19 mouse cellular contexts compared by ENCODE assay signal in the genomic region with DNA sequence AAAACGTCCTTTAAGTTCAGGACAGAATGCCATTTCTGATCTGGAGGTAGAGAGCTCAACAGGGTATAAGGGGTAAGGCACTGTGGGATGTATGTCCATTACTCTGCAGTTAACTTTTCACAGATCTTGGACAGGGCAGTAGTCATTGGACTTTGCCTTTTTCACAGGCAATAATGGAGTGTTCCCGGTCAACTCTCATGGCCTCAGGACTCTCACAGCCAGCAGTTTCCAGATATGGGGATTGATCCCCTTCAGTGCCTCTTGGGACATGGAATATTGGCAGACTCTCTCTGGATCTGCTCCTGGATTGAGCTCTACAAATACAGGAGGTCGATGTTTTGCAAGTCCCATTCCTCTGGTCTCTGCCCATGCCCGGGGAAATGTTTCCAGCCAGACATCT. TPM values are rescaled to one million over a fixed set of nuclear protein-coding genes. Genes with fewer than 3 reads are reported as not detected.
DNase-seq lines count a peak whose midpoint lies in the region; ATAC-seq and TF ChIP-seq lines count a peak whose summit lies in the region.
"Had no signal": no experiment of that assay in that cellular context is flagged by ENCODE, and none has a peak within 500 bp of the region (broad histone marks: within the 10 kb centered on the region; RNA-seq: fewer than 3 reads in every experiment).

No protein-coding gene starts in this region.

- WGBS in kidney, embryonic 14.5 days, result 77% methylated on average over 4 of the region's 4 CpGs
- WGBS in liver, postnatal 0 days (ENCODE audit: insufficient replicate concordance), result 54% methylated on average over 4 of the region's 4 CpGs
- WGBS in liver, embryonic 11.5 days, result 68% methylated on average over 4 of the region's 4 CpGs

- no peak overlapping the region for H3K9ac ChIP-seq in kidney, embryonic 14.5 days (ENCODE audit: low read depth, low read length)
- H3K9ac ChIP-seq in liver, postnatal 0 days (replicated peaks), result no peak overlapping the region
- H3K9ac ChIP-seq in liver, embryonic 11.5 days (ENCODE audit: low read depth, low read length), result no peak overlapping the region
- H3K9ac ChIP-seq: forebrain, embryonic 15.5 days; heart, embryonic 15.5 days; hindbrain, embryonic 13.5 days had no signal

- H3K27ac ChIP-seq in kidney, embryonic 14.5 days (ENCODE audit: low read depth, low read length), result no peak overlapping the region
- H3K27ac ChIP-seq in liver, postnatal 0 days (ENCODE audit: low read depth), result peak overlapping the region; percentile 75
- H3K27ac ChIP-seq in liver, embryonic 11.5 days (ENCODE audit: low read depth, low read length), result no peak overlapping the region
- H3K27ac ChIP-seq: embryonic facial prominence, embryonic 10.5 days; forebrain, embryonic 15.5 days; heart, embryonic 15.5 days; hindbrain, embryonic 13.5 days had no signal

- TF ChIP-seq EP300 in liver, postnatal 0 days (IDR thresholded peaks at IDR 0.05; ENCODE audit: low read depth), result peak; percentile 22; the same call in 1 of the 2 replicates

- H3K4me3 ChIP-seq in kidney, embryonic 14.5 days (ENCODE audit: low read length), result no peak overlapping the region
- H3K4me3 ChIP-seq in liver, postnatal 0 days (ENCODE audit: low read depth, low read length), result no peak overlapping the region
- H3K4me3 ChIP-seq in liver, embryonic 11.5 days (ENCODE audit: low read depth, low read length), result no peak overlapping the region
- H3K4me3 ChIP-seq: embryonic facial prominence, embryonic 10.5 days; forebrain, embryonic 15.5 days; heart, embryonic 15.5 days; hindbrain, embryonic 13.5 days had no signal

- H3K4me2 ChIP-seq in kidney, embryonic 14.5 days (replicated peaks; ENCODE audit: low read depth, low read length), result no peak overlapping the region
- no peak overlapping the region for H3K4me2 ChIP-seq in liver, postnatal 0 days (ENCODE audit: low read depth, low read length)
- no peak overlapping the region for H3K4me2 ChIP-seq in liver, embryonic 11.5 days
- H3K4me2 ChIP-seq: forebrain, embryonic 15.5 days; heart, embryonic 11.5 days; heart, embryonic 15.5 days; hindbrain, embryonic 13.5 days had no signal

- no peaks in the 10 kb centered on the region for H3K4me1 ChIP-seq in kidney, embryonic 14.5 days (ENCODE audit: control insufficient read depth, insufficient read depth, low read length)
- peaks cover 41% of the 10 kb centered on the region for H3K4me1 ChIP-seq in liver, postnatal 0 days (ENCODE audit: insufficient read depth)
- H3K4me1 ChIP-seq in liver, embryonic 11.5 days (replicated peaks; ENCODE audit: control insufficient read depth, insufficient read depth, low read length), result no peaks in the 10 kb centered on the region
- H3K4me1 ChIP-seq: embryonic facial prominence, embryonic 10.5 days; forebrain, embryonic 15.5 days; hindbrain, embryonic 13.5 days had no signal

- DNase-seq in kidney, adult 11 months, result peak; percentile 54
- peak; percentile 74 for DNase-seq in kidney, adult 9 months
- DNase-seq in kidney, postnatal 10 days, result no peak
- peak; percentile 33 for DNase-seq in liver, postnatal 0 days
- DNase-seq in liver, embryonic 11.5 days (ENCODE audit: low spot score), result no peak
- DNase-seq in lung, adult 18-20 months, result no peak
- DNase-seq: adrenal gland, adult 8-10 months; adrenal gland, postnatal 36 days; cerebellum, adult 2 months; cerebellum, postnatal 10 days; gastrocnemius, postnatal 36 days; heart, adult 18-20 months; heart, postnatal 14 days had no signal

- ATAC-seq in kidney, embryonic 14.5 days (ENCODE audit: low FRiP score, low TSS enrichment), result no peak
- peak; percentile 87 for ATAC-seq in liver, postnatal 0 days
- ATAC-seq in liver, embryonic 11.5 days (replicated peaks; ENCODE audit: low FRiP score), result no peak
- ATAC-seq: forebrain, embryonic 15.5 days had no signal

- no peak for TF ChIP-seq CTCF in liver, postnatal 0 days (IDR thresholded peaks at IDR 0.05; ENCODE audit: low read depth)

- H3K27me3 ChIP-seq in kidney, embryonic 14.5 days (ENCODE audit: control insufficient read depth, insufficient read depth, low read length), result no peaks in the 10 kb centered on the region
- H3K27me3 ChIP-seq in liver, postnatal 0 days (ENCODE audit: insufficient read depth, low read length), result no peaks in the 10 kb centered on the region
- no peaks in the 10 kb centered on the region for H3K27me3 ChIP-seq in liver, embryonic 11.5 days (replicated peaks; ENCODE audit: control insufficient read depth, insufficient read depth, low read length)
- H3K27me3 ChIP-seq: forebrain, embryonic 15.5 days; heart, embryonic 15.5 days; hindbrain, embryonic 13.5 days had no signal

- no peaks in the 10 kb centered on the region for H3K36me3 ChIP-seq in kidney, embryonic 14.5 days (ENCODE audit: control insufficient read depth, insufficient read depth, low read length)
- no peaks in the 10 kb centered on the region for H3K36me3 ChIP-seq in liver, postnatal 0 days (replicated peaks; ENCODE audit: insufficient read depth, low read length)
- H3K36me3 ChIP-seq in liver, embryonic 11.5 days (ENCODE audit: control insufficient read depth, insufficient read depth, low read length), result no peaks in the 10 kb centered on the region
- H3K36me3 ChIP-seq: embryonic facial prominence, embryonic 10.5 days; forebrain, embryonic 15.5 days; heart, embryonic 15.5 days; hindbrain, embryonic 13.5 days had no signal

- no peaks in the 10 kb centered on the region for H3K9me3 ChIP-seq in kidney, embryonic 14.5 days (ENCODE audit: control insufficient read depth, low read length)
- no peaks in the 10 kb centered on the region for H3K9me3 ChIP-seq in liver, postnatal 0 days (ENCODE audit: low read length)
- H3K9me3 ChIP-seq in liver, embryonic 11.5 days (ENCODE audit: control insufficient read depth, low read length), result no peaks in the 10 kb centered on the region
- H3K9me3 ChIP-seq: embryonic facial prominence, embryonic 10.5 days; forebrain, embryonic 15.5 days; heart, embryonic 15.5 days; hindbrain, embryonic 13.5 days had no signal

RNA-seq across cellular contexts. Expression of a gene that starts 2.9 kb away (rescaled TPM):
- polyA plus RNA-seq in kidney, embryonic 14.5 days (2014; fragmentation: Nextera tagmentation; extraction: Ambion mirVana), result 0.47 and 1.2 TPM in 2 replicates
- polyA plus RNA-seq in liver, postnatal 0 days (2015; fragmentation: Nextera tagmentation; extraction: Ambion mirVana), result 2.8 and 3.7 TPM in 2 replicates
- polyA plus RNA-seq in liver, embryonic 11.5 days (2014; fragmentation: Nextera tagmentation; extraction: Ambion mirVana), result 3.2 and 4.3 TPM in 2 replicates

RNA-seq across cellular contexts. Expression of a gene that starts 49.5 kb away (rescaled TPM):
- polyA plus RNA-seq in kidney, embryonic 14.5 days (2014; fragmentation: Nextera tagmentation; extraction: Ambion mirVana), result 23.9 and 48.6 TPM in 2 replicates
- 5.9 and 6.5 TPM in 2 replicates for polyA plus RNA-seq in liver, postnatal 0 days (2015; fragmentation: Nextera tagmentation; extraction: Ambion mirVana)
- 18.6 and 20.1 TPM in 2 replicates for polyA plus RNA-seq in liver, embryonic 11.5 days (2014; fragmentation: Nextera tagmentation; extraction: Ambion mirVana)

Comparison
In these comparisons a context has a peak if more than half of its experiments do, and no peak if none do; other contexts are left out.
1. DNase-seq: peak in kidney, adult 11 months (single experiment), kidney, adult 9 months (single experiment) and liver, postnatal 0 days (single experiment); none in kidney, postnatal 10 days (single experiment), liver, embryonic 11.5 days (single experiment) and lung, adult 18-20 months (0 of 2).